Mouse (Mus musculus) olfactory bulb, adult 2 months (tissue): ENCODE results near the gene Izumo4.

Experiments
- CTCF ChIP-seq: fragments of 200-500 bp; IDR thresholded peaks from 2 replicates; pipeline ENCODE4 v1.5.1; 2012; ENCODE audit warnings: low read depth, mild to moderate bottlenecking, low read length, moderate library complexity; ENCODE audit not compliant: insufficient read depth
- POLR2A ChIP-seq: fragments of 200-500 bp; IDR thresholded peaks from 2 replicates; pipeline ENCODE4 v1.6.1; 2012; ENCODE audit warnings: mild to moderate bottlenecking, low read depth, low read length, moderate library complexity; ENCODE audit not compliant: insufficient read depth

DNA sequence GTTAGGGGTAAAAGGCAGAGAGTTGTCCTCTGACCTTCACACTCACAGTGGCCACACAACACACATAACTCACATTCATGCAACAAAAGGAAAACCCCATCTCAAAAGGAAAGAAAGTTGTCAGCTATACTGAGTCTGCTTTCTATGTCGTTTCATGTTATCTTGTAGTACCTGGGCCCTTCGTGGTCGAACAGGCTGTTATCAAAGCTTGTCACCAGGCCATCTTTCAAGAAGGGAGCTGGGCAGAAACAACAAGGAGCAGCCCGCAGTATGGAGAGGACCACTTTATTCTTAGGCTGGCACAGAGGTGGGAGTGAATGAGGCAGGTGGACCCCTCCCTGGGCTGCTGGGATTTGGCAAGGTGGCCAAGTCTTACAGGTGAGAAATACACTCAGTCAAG lies 17.0 kb upstream of the Izumo4 start:
- TF ChIP-seq CTCF (no peak), POLR2A (no peak)
